Mouse (Mus musculus): ENCODE measurements at regions not wholly inside any gene's neighbourhood (a gene's known extent, or its start where the extent isn't known, plus 50 kb on each side); places are given as distances from the start of the nearest gene placed in this dataset.

DNA sequence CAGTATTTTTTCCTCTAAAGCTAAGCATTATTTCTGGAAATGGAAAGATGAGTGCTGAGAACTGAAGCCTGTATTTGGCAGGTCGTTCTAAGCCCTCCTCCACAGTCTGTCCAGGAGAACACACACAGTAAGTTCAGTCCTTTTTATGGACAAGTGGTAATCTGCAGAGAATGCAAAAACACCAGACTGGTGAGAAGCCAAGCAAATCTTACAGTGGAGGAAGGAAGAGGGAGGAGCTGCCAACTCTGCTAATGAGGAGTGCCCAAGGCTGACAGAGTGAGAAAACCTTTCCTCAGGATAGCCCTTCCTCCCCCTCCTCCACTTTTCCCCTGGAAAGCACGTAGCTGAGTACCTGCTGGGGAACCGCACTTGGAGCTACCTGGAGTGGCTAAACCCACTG lies 899.8 kb downstream of the 5730522E02Rik start:
- H3K4me3 ChIP-seq (ENCODE audit: low read length) = no peak overlapping the region

DNA sequence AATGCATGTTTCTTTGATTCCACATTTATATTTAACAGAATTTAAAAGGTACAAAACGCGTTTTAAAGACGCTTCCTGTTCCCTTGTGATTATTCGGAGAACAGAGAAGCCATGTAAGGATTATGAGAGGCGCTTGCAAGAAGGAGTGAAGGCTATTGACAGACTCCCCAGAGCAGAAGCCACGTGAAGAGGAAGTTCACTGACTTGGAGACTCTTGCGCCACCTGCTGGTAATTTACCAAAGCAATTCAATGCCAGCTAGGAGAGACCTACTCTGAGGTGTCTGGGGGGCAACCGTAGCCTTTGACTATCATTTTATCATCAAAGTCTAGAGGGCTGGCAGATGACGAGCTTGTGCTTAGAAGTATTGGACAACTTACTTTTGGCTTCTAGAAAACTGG lies 909.4 kb downstream of the 5730522E02Rik start:
- Histone ChIP-seq H3K4me3 (ENCODE audit: low read length) (no peak overlapping the region), H3K27ac (ENCODE audit: low read length) (no peak overlapping the region), H3K4me1 (ENCODE audit: control insufficient read depth, insufficient read depth, low read length) (no peaks in the 10 kb centered on the region), H3K9me3 (ENCODE audit: control insufficient read depth, low read length) (no peaks in the 10 kb centered on the region), H3K36me3 (ENCODE audit: control insufficient read depth, insufficient read depth, low read length) (no peaks in the 10 kb centered on the region), H3K27me3 (replicated peaks; ENCODE audit: control insufficient read depth, insufficient read depth, low read length) (no peaks in the 10 kb centered on the region), H3K4me2 (ENCODE audit: low read depth, low read length) (no peak overlapping the region), H3K9ac (ENCODE audit: low read depth, low read length) (no peak overlapping the region)
- 24% methylated on average over 9 of the region's 9 CpGs for WGBS
- ATAC-seq = peak; percentile 40; the same call in 1 of the 2 replicates

More for the DNA sequence above, 899.8 kb downstream of the 5730522E02Rik start:
- WGBS = 68% methylated on average over 3 of the region's 3 CpGs
- Histone ChIP-seq H3K9ac (ENCODE audit: low read depth, low read length) (no peak overlapping the region), H3K4me1 (ENCODE audit: control insufficient read depth, insufficient read depth, low read length) (no peaks in the 10 kb centered on the region), H3K4me2 (ENCODE audit: low read depth, low read length) (no peak overlapping the region), H3K36me3 (ENCODE audit: control insufficient read depth, insufficient read depth, low read length) (no peaks in the 10 kb centered on the region), H3K27me3 (replicated peaks; ENCODE audit: control insufficient read depth, insufficient read depth, low read length) (no peaks in the 10 kb centered on the region), H3K27ac (ENCODE audit: low read length) (no peak overlapping the region), H3K9me3 (ENCODE audit: control insufficient read depth, low read length) (no peaks in the 10 kb centered on the region)
- no peak for ATAC-seq

DNA sequence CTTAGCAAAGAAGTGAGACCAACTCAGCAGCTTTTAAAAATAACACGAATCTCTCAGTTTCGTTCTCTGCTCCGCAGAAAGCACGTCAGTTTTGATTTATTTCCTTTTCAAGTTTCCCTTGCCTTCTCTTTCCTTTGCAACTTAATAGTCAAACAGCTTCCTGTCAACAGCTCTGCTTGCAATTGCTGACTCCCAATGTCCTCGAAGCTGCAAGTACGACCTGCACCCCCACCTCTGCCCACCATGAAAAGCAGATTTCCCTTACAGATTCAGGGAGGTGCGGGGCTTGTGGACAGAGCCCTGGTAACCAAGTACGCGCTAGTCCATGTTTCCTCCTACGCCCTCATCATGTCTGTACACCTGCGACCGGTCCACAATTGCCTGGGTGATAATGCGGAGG lies 922.2 kb downstream of the 5730522E02Rik start:
- 56% methylated on average over 13 of the region's 13 CpGs for WGBS
- Histone ChIP-seq H3K9me3 (ENCODE audit: control insufficient read depth, low read length) (no peaks in the 10 kb centered on the region), H3K27ac (ENCODE audit: low read length) (no peak overlapping the region), H3K36me3 (ENCODE audit: control insufficient read depth, insufficient read depth, low read length) (no peaks in the 10 kb centered on the region), H3K9ac (ENCODE audit: low read depth, low read length) (no peak overlapping the region), H3K27me3 (replicated peaks; ENCODE audit: control insufficient read depth, insufficient read depth, low read length) (no peaks in the 10 kb centered on the region), H3K4me1 (ENCODE audit: control insufficient read depth, insufficient read depth, low read length) (no peaks in the 10 kb centered on the region), H3K4me3 (ENCODE audit: low read length) (no peak overlapping the region), H3K4me2 (ENCODE audit: low read depth, low read length) (peak overlapping the region; percentile 30; the same call in 1 of the 2 replicates)
- ATAC-seq = no peak

DNA sequence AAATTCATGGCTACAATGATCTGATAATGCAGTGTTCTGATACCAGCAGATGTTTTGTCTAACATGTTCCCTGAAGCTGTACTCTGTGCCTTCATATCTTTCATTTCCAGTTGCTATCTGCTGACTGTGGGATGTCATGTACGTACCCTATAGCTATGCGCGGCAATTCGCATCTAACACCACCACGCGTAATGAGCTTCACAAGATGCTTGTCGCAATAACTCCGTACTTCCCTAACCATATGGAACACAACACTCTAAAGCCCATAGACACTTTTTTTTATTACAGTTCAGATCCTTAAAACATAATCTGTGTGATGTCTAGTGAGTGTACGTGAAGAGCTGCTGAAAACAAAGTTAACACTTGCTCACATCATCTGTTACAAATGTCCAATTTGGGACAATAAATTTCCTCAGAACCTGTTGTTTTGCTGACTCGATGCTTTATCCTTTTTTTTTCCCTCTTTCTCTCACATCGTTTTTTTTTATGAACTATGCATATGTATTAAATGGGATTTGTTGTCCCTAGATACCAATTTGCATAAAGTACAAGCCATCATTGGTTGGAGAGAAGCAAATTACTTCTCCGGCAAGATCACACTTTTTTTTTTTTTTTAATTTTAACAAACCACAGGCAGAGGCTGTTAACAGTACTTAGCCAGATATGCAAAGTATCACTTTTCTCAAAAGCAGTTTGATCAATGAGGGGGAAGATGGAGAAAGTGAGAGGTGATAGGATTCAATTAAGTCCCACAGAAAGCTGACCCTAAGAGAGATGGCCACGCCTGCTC lies 922.9 kb downstream of the 5730522E02Rik start:
- no peaks in the 10 kb centered on the region for H3K4me1 ChIP-seq (ENCODE audit: control insufficient read depth, insufficient read depth, low read length)
- no peaks in the 10 kb centered on the region for H3K27me3 ChIP-seq (replicated peaks; ENCODE audit: control insufficient read depth, insufficient read depth, low read length)
- H3K4me2 ChIP-seq (ENCODE audit: low read depth, low read length) = peak overlapping the region; percentile 30; the same call in 1 of the 2 replicates
- H3K36me3 ChIP-seq (ENCODE audit: control insufficient read depth, insufficient read depth, low read length) = no peaks in the 10 kb centered on the region
- H3K9me3 ChIP-seq (ENCODE audit: control insufficient read depth, low read length) = no peaks in the 10 kb centered on the region
- no peak overlapping the region for H3K9ac ChIP-seq (ENCODE audit: low read depth, low read length)
- no peak overlapping the region for H3K27ac ChIP-seq (ENCODE audit: low read length)
- no peak overlapping the region for H3K4me3 ChIP-seq (ENCODE audit: low read length)
- WGBS = 80% methylated on average over 13 of the region's 13 CpGs
- no peak for ATAC-seq

DNA sequence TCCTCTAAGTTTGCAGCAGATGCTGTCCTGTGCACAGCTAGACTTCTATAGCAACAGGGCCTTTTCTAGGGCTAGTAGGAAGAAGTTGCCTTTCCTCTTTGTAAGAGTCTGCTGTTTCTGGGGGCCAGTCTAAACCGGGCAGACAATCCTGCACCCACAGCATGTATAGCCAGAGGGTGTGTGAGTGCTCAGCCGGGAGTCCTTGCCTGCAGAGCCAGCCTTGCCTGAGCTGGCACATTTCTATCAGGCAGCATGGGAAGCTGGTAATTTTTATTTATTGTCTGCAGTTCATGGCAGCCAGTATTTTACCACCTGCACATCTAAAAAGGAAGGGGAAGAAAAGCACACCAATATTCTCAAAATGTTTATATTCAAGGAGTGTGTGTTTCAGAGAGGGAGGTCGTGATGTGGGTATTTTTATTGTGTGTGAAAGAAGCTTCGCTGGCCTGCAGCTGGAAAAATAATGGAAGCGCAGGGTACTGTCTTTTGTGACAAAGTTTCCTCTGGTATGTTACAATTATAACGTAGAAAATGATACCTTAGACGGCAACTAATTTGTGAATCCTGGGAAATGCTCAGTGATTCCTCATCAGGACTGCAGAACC lies 940.5 kb downstream of the 5730522E02Rik start:
- Histone ChIP-seq H3K9ac (ENCODE audit: low read depth, low read length) (no peak overlapping the region), H3K27me3 (replicated peaks; ENCODE audit: control insufficient read depth, insufficient read depth, low read length) (no peaks in the 10 kb centered on the region), H3K4me2 (ENCODE audit: low read depth, low read length) (no peak overlapping the region), H3K36me3 (ENCODE audit: control insufficient read depth, insufficient read depth, low read length) (no peaks in the 10 kb centered on the region), H3K27ac (ENCODE audit: low read length) (no peak overlapping the region), H3K4me1 (ENCODE audit: control insufficient read depth, insufficient read depth, low read length) (no peaks in the 10 kb centered on the region), H3K4me3 (ENCODE audit: low read length) (no peak overlapping the region), H3K9me3 (ENCODE audit: control insufficient read depth, low read length) (no peaks in the 10 kb centered on the region)
- ATAC-seq = no peak
- 32% methylated on average over 7 of the region's 7 CpGs for whole genome bisulfite sequencing

DNA sequence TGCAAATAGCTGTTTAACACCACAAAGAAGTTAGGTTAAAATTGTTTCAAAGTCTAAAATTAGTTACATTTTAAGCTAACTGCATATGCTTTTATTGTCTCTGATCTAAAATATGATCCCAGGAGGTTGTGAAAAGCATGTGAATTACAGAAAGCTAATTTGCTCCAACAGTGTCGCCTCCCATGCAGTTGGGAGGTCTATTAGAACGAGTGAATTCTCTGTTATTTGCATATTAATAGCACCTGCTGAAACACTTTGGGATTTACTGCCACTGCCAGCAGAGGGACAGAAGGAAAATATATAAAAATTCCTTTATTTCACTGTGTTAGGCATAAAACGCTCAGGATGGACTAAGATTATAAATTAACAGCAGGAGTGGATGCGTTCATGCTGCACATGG lies 947.7 kb downstream of the 5730522E02Rik start:
- Histone ChIP-seq H3K27me3 (replicated peaks; ENCODE audit: control insufficient read depth, insufficient read depth, low read length) (no peaks in the 10 kb centered on the region), H3K4me1 (ENCODE audit: control insufficient read depth, insufficient read depth, low read length) (peaks cover 3% of the 10 kb centered on the region; the same call in 1 of the 2 replicates), H3K9me3 (ENCODE audit: control insufficient read depth, low read length) (no peaks in the 10 kb centered on the region), H3K27ac (ENCODE audit: low read length) (no peak overlapping the region), H3K4me2 (ENCODE audit: low read depth, low read length) (no peak overlapping the region), H3K9ac (ENCODE audit: low read depth, low read length) (no peak overlapping the region), H3K36me3 (ENCODE audit: control insufficient read depth, insufficient read depth, low read length) (no peaks in the 10 kb centered on the region), H3K4me3 (ENCODE audit: low read length) (no peak overlapping the region)
- ATAC-seq = peak; percentile 38; the same call in 1 of the 2 replicates
- WGBS = 28% methylated on average over 4 of the region's 4 CpGs

DNA sequence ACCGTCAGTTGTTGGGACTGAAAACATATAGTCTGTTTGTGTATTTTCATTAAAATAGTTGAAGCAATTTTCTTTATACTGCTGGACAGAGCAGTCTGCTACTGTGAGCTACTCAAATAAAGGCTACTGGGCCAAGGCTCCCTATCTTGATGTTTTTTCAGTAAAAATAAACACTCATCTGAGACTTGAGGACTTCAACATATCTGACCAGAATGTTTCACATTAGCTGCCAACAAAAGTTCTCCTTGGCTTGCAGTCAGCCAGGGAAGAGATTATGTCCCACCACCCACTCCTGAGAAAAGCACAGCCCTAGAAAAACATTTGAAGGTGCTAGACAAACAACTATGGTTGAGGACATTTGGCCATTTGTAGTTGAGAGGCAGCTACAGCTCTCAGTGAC lies 950.9 kb downstream of the 5730522E02Rik start:
- Histone ChIP-seq H3K4me1 (ENCODE audit: control insufficient read depth, insufficient read depth, low read length) (peaks cover 3% of the 10 kb centered on the region; the same call in 1 of the 2 replicates), H3K27me3 (replicated peaks; ENCODE audit: control insufficient read depth, insufficient read depth, low read length) (no peaks in the 10 kb centered on the region), H3K9me3 (ENCODE audit: control insufficient read depth, low read length) (no peaks in the 10 kb centered on the region), H3K9ac (ENCODE audit: low read depth, low read length) (no peak overlapping the region), H3K27ac (ENCODE audit: low read length) (no peak overlapping the region), H3K4me3 (ENCODE audit: low read length) (no peak overlapping the region), H3K36me3 (ENCODE audit: control insufficient read depth, insufficient read depth, low read length) (no peaks in the 10 kb centered on the region), H3K4me2 (ENCODE audit: low read depth, low read length) (no peak overlapping the region)
- 69% methylated on average over 1 of the region's 1 CpGs for WGBS
- no peak for ATAC-seq

DNA sequence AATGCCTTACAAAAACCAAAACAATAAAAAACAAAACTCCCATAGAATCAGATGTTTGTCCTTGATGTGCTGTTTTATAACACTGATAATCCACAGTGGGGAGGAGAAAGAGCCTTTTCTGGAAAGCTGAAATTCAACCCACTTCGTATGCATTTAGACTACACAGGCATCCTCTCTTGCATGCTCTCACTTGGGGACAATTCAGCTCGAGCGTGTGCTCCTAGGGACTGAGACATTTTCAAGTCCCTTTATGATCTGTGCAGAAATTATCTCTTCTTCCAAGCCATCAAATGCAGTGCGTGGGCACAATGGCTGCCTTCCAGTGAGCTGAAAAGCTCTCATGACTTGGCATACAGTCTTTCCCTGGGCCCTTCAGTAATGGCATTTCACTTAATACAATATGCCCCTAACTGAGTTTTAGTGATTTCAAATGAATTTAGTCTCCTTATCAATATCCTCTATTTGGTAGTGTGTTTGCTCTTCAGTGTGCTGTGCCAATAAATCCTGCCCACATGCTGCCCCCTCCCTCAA lies 977.1 kb downstream of the 5730522E02Rik start:
- H3K4me3 ChIP-seq (ENCODE audit: low read length) = no peak overlapping the region
- no peak overlapping the region for H3K9ac ChIP-seq (ENCODE audit: low read depth, low read length)
- H3K4me1 ChIP-seq (ENCODE audit: control insufficient read depth, insufficient read depth, low read length) = no peaks in the 10 kb centered on the region
- 65% methylated on average over 4 of the region's 4 CpGs for WGBS
- no peak for ATAC-seq
- no peaks in the 10 kb centered on the region for H3K27me3 ChIP-seq (replicated peaks; ENCODE audit: control insufficient read depth, insufficient read depth, low read length)
- no peak overlapping the region for H3K27ac ChIP-seq (ENCODE audit: low read length)
- H3K36me3 ChIP-seq (ENCODE audit: control insufficient read depth, insufficient read depth, low read length) = no peaks in the 10 kb centered on the region
- H3K4me2 ChIP-seq (ENCODE audit: low read depth, low read length) = no peak overlapping the region
- H3K9me3 ChIP-seq (ENCODE audit: control insufficient read depth, low read length) = no peaks in the 10 kb centered on the region

All from intestine, embryonic 16.5 days (tissue).